11 mouse cellular contexts compared by ENCODE assay signal in genomic region chr13:101966799-101967397, GRCm38 (mm10).
"Had no signal": no experiment of that assay in that cellular context is flagged by ENCODE, and none has a peak within 500 bp of the region (broad histone marks: within the 10 kb centered on the region; RNA-seq: fewer than 3 reads in every experiment).

No protein-coding gene starts in this region.

- H3K27ac ChIP-seq: kidney, postnatal 0 days; left cerebral cortex, adult 2 months; liver, embryonic 14.5 days; midbrain, embryonic 12.5 days; neural tube, embryonic 13.5 days had no signal

- ATAC-seq: midbrain, embryonic 16.5 days had no signal

- H3K4me2 ChIP-seq: midbrain, embryonic 12.5 days; neural tube, embryonic 13.5 days had no signal

- DNase-seq: kidney, adult 9 months; kidney, postnatal 36 days; lung, adult 18-20 months; right cerebral cortex, postnatal 4 days; thymus, postnatal 4 days had no signal

- H3K27me3 ChIP-seq: midbrain, embryonic 12.5 days; neural tube, embryonic 13.5 days had no signal

- H3K36me3 ChIP-seq: midbrain, embryonic 12.5 days; neural tube, embryonic 13.5 days had no signal

- H3K9me3 ChIP-seq: midbrain, embryonic 12.5 days; neural tube, embryonic 13.5 days had no signal

- H3K9ac ChIP-seq: liver, embryonic 14.5 days; midbrain, embryonic 12.5 days; neural tube, embryonic 13.5 days had no signal

- H3K4me1 ChIP-seq: midbrain, embryonic 12.5 days; neural tube, embryonic 13.5 days had no signal

- H3K4me3 ChIP-seq: left cerebral cortex, adult 2 months; midbrain, embryonic 12.5 days; neural tube, embryonic 13.5 days had no signal
